Mouse (Mus musculus) heart, embryonic 10.5 days (tissue): ENCODE data around the gene Sbno1. TPM values are rescaled to one million over a fixed set of nuclear protein-coding genes. Genes with fewer than 3 reads are reported as not detected.

ENCODE experiments used
- DNase-seq: peaks from one replicate; pipeline ENCODE4 v3.0.0-alpha.2; 2017; ENCODE audit warnings: low spot score
- H3K27ac ChIP-seq: fragments of 300-500 bp; sonication (generic); 2 replicates; pipeline ENCODE4 v1.5.1; 2016; ENCODE audit warnings: mild to moderate bottlenecking
- H3K27me3 ChIP-seq: fragments of 300-500 bp; sonication (generic); 2 replicates; pipeline ENCODE4 v1.6.1; 2016; ENCODE audit warnings: mild to moderate bottlenecking; ENCODE audit not compliant: poor library complexity, insufficient read depth, severe bottlenecking
- H3K36me3 ChIP-seq: fragments of 300-500 bp; sonication (generic); 2 replicates; pipeline ENCODE4 v1.6.1; 2016; ENCODE audit warnings: mild to moderate bottlenecking, moderate library complexity
- H3K4me1 ChIP-seq: fragments of 300-500 bp; sonication (generic); 2 replicates; pipeline ENCODE4 v1.6.1; 2016; ENCODE audit warnings: mild to moderate bottlenecking
- H3K4me3 ChIP-seq: fragments of 300-500 bp; sonication (generic); 2 replicates; pipeline ENCODE4 v1.5.1; 2016; ENCODE audit warnings: mild to moderate bottlenecking, moderate library complexity
- H3K9me3 ChIP-seq: fragments of 300-500 bp; sonication (generic); 2 replicates; pipeline ENCODE4 v1.6.1; 2016; ENCODE audit warnings: mild to moderate bottlenecking, moderate library complexity
- WGBS: fragments of 180-500 bp; shearing (Covaris S2); methylation state at CpG from one replicate; pipeline ENCODE4 v1.1.7; 2016; 5-methylcytosine and 5-hydroxymethylcytosine counted together
- microRNA-seq: library from miRNA; unstranded; fragments of <30 nt; microRNA quantifications from one replicate; pipeline ENCODE4, GENCODE M21; 2017
- polyA plus RNA-seq: library from polyadenylated mRNA; unstranded; fragments of >200 nt; fragmentation: Nextera tagmentation; extraction: Ambion mirVana; gene quantifications from 2 replicates; pipeline ENCODE4 v1.2.1, GENCODE M21; 2016

Sbno1 gene
- polyA plus RNA-seq, 1 experiment from 2014 or later: 80.5 TPM

DNA sequence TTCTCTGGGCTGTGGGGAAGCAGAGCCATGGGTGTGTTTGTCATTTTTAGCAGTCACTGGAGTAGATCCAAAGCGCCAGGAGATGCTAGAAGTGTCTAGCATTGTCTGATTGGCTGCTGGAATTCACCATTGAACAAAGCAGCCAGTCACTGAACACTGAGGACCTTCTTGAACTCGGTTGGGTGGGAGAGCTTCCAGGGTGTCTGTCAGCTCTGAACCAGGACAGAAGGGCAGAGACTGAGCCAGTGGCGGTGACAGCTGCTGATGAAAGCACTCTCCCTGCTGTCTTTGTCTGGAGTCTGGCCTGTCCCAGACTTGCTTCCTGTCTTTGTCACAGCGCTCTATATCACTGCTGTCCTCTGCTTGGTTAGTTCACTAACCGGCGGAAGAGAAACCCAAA lies 91.4 kb downstream of the Sbno1 start:
- H3K4me3 ChIP-seq: 0 out of 2 replicates have a peak overlapping the region, but pooled peaks have one; percentile 0
- H3K9me3 ChIP-seq: no peaks in the 10 kb centered on the region
- H3K36me3 ChIP-seq: peaks cover 7% of the 10 kb centered on the region; the same call in 1 of the 2 replicates
- H3K27ac ChIP-seq: peak overlapping the region; percentile 69
- peaks cover 46% of the 10 kb centered on the region for H3K4me1 ChIP-seq
- 18% methylated on average over 6 of the region's 6 CpGs for WGBS
- H3K27me3 ChIP-seq: no peaks in the 10 kb centered on the region
- peak; percentile 90 for DNase-seq

DNA sequence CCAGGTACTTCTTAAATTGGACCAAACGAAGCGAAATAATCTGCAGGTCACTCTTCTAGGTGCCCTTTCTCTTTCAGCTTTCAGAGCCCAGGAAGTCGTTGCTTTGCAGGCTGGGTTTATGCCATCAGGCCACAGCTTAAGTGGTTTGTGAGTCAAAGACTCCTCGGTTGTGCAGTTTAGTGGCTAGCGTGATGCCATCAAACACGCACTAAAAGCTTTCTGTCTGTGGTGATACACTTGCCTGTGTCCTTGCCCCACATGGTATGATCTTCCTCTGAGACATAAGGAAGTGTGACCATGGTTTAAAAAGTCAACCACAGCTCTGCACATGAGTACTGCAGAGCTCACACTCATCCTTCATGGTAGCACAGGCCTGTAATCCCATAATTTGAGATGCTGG lies 95.7 kb downstream of the Sbno1 start:
- no peak overlapping the region for H3K27ac ChIP-seq
- peaks cover 35% of the 10 kb centered on the region for H3K4me1 ChIP-seq
- no peaks in the 10 kb centered on the region for H3K27me3 ChIP-seq
- no peaks in the 10 kb centered on the region for H3K9me3 ChIP-seq
- H3K4me3 ChIP-seq: no peak overlapping the region
- peaks cover 2% of the 10 kb centered on the region; the same call in 1 of the 2 replicates for H3K36me3 ChIP-seq
- WGBS: 89% methylated on average over 6 of the region's 6 CpGs
- DNase-seq: no peak

DNA sequence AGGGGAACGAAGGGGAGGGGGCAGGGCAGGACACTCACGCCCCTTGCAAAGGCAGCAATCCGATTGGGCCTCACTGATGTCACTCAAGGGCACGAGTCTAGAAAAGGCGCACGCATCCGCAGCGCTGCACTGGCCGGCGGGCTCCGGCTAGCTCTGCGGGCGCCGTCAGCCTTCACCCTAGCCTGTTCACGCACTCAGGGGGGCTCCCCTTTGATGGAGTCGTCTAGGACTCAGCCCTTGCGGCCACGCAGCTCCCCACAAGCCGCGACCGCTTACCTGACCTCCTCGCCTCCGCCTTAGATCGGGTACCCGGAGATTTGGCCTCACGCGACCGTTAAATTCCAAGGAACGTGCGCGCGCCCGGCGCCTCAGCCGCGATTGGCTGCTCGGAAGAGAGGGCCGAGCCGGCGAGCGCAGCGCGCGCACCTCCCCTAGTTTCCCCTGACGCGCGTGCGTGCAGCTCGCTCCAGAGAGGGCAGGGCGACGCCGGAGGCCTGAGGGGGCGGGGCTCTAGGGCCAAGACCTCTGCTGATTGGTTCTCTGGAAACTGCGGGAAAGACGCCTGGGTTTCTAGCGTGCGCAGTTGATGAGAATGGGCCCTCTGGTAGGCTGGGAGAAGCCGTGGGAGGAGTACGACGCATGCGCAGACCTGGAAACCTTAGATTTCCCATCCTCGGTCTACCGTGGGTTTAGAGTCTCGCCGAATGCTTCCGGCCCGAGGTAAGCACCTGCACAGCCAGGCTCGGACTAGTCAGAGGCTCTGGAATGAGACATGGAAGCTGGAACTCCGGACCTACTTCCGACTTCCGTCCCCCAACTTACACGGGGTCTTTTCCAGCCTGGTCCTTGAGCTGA lies 98.1 kb downstream of the Sbno1 start, which contains the start of the genes Mphosph9 and 2810006K23Rik:
Gene Mphosph9 (minus strand): TSS at position 463 of the 855 bp plus-strand sequence.
Gene 2810006K23Rik (plus strand): TSS at position 580 of the 855 bp plus-strand sequence.
- no peaks in the 10 kb centered on the region for H3K9me3 ChIP-seq
- WGBS: under 1% methylated on average over 72 of the region's 72 CpGs
- H3K27ac ChIP-seq: peak within 1 kb of the TSS; percentile 100
- peaks cover 13% of the 10 kb centered on the region for H3K36me3 ChIP-seq
- H3K27me3 ChIP-seq: no peaks in the 10 kb centered on the region
- DNase-seq: peak; percentile 100
- H3K4me3 ChIP-seq: peak within 1 kb of the TSS; percentile 90
- peaks cover 15% of the 10 kb centered on the region for H3K4me1 ChIP-seq

GRCm38 (mm10) chr5:124326829-124327228 lies 99.0 kb downstream of the Sbno1 start:
- Histone ChIP-seq H3K36me3 (peaks cover 19% of the 10 kb centered on the region), H3K27me3 (no peaks in the 10 kb centered on the region), H3K4me1 (peaks cover 15% of the 10 kb centered on the region), H3K9me3 (no peaks in the 10 kb centered on the region), H3K4me3 (peak overlapping the region; percentile 90), H3K27ac (peak overlapping the region; percentile 100)
- no peak for DNase-seq
- WGBS: 2% methylated on average over 8 of the region's 8 CpGs

Small RNA genes within 50 kb of the gene (microRNA-seq; reads per million reads assigned to microRNA genes)
- gene Gm27486: 1.3 reads per million

Other genes starting within 250 kb of the Sbno1 start
- 4.8 and 6.1 TPM in 2 replicates for gene Pitpnm2, start 176.2 kb downstream of the Sbno1 start, polyA plus RNA-seq
- 15.6 and 20.5 TPM in 2 replicates for gene Mphosph9, start 98.0 kb downstream of the Sbno1 start, polyA plus RNA-seq
- 22.1 and 22.9 TPM in 2 replicates for gene 2810006K23Rik, start 97.9 kb downstream of the Sbno1 start, polyA plus RNA-seq
- gene Cdk2ap1, start 62.9 kb downstream of the Sbno1 start, polyA plus RNA-seq: 34.4 and 43.7 TPM in 2 replicates
- 49.6 and 54.5 TPM in 2 replicates for gene Kmt5a, start 13.9 kb upstream of the Sbno1 start, polyA plus RNA-seq
- gene Rilpl2, start 52.4 kb upstream of the Sbno1 start, polyA plus RNA-seq: 13.3 and 18.3 TPM in 2 replicates
- 25.5 and 26.8 TPM in 2 replicates for gene Snrnp35, start 57.1 kb upstream of the Sbno1 start, polyA plus RNA-seq
- 22.7 and 25.5 TPM in 2 replicates for gene Rilpl1, start 105.4 kb upstream of the Sbno1 start, polyA plus RNA-seq
- gene Tmed2, start 114.7 kb upstream of the Sbno1 start, polyA plus RNA-seq: 523 and 570 TPM in 2 replicates
- gene Ddx55, start 126.9 kb upstream of the Sbno1 start, polyA plus RNA-seq: 11.4 and 13.0 TPM in 2 replicates
- gene Eif2b1, start 153.1 kb upstream of the Sbno1 start, polyA plus RNA-seq: 73.6 and 88.1 TPM in 2 replicates
- 48.7 and 69.2 TPM in 2 replicates for gene Gtf2h3, start 153.1 kb upstream of the Sbno1 start, polyA plus RNA-seq
- 40.0 and 43.6 TPM in 2 replicates for gene Atp6v0a2, start 202.6 kb upstream of the Sbno1 start, polyA plus RNA-seq